Mouse (Mus musculus): ENCODE data around the gene Usp5.
"Not testable (repeated sequence)": the region's sequence is repeated elsewhere in the genome, so short reads cannot be mapped to it uniquely, and the experiment has no call there.

Gene Usp5

GRCm38 (mm10) chr6:124840241-124841167 lies 11.2 kb upstream of the Usp5 start, which contains the start of gene Gnb3:
Gene Gnb3, minus strand, starts transcription at chr6:124840275.
- DNase-seq (ENCODE audit: low spot score) = no peak

- DNase-seq (ENCODE audit: low spot score) = no peak
Measured at GRCm38 (mm10) chr6:124839805-124840204, 10.5 kb upstream of the Usp5 start.

- no peak for DNase-seq (ENCODE audit: low spot score)
Measured at GRCm38 (mm10) chr6:124836411-124836810, 7.1 kb upstream of the Usp5 start.

- DNase-seq (ENCODE audit: low spot score) = no peak
Measured at GRCm38 (mm10) chr6:124835531-124835930, 6.2 kb upstream of the Usp5 start.

GRCm38 (mm10) chr6:124834512-124835081 lies 5.3 kb upstream of the Usp5 start:
- no peak for DNase-seq (ENCODE audit: low spot score)

GRCm38 (mm10) chr6:124831649-124832048 lies 2.4 kb upstream of the Usp5 start:
- no peak for DNase-seq (ENCODE audit: low spot score)

GRCm38 (mm10) chr6:124831199-124831598 lies 1.9 kb upstream of the Usp5 start:
- not testable (repeated sequence) for DNase-seq (ENCODE audit: low spot score)

GRCm38 (mm10) chr6:124829799-124830700 lies 766 bp upstream of the Usp5 start:
- peak; percentile 93 for DNase-seq (ENCODE audit: low spot score)

GRCm38 (mm10) chr6:124828101-124828592 lies 1.1 kb downstream of the Usp5 start:
- no peak for DNase-seq (ENCODE audit: low spot score)

- no peak for DNase-seq (ENCODE audit: low spot score)
Measured at GRCm38 (mm10) chr6:124822049-124822448, 7.2 kb downstream of the Usp5 start.

- DNase-seq (ENCODE audit: low spot score) = no peak
Measured at GRCm38 (mm10) chr6:124820891-124821290, 8.4 kb downstream of the Usp5 start.

- no peak for DNase-seq (ENCODE audit: low spot score)
Measured at GRCm38 (mm10) chr6:124817971-124818370, 11.3 kb downstream of the Usp5 start.

GRCm38 (mm10) chr6:124817563-124817962 lies 11.7 kb downstream of the Usp5 start:
- no peak for DNase-seq (ENCODE audit: low spot score)

- DNase-seq (ENCODE audit: low spot score) = no peak
Measured at GRCm38 (mm10) chr6:124817125-124817524, 12.2 kb downstream of the Usp5 start.

GRCm38 (mm10) chr6:124816611-124817010 lies 12.7 kb downstream of the Usp5 start:
- no peak for DNase-seq (ENCODE audit: low spot score)

GRCm38 (mm10) chr6:124814858-124815774 lies 14.2 kb downstream of the Usp5 start:
- DNase-seq (ENCODE audit: low spot score) = no peak

GRCm38 (mm10) chr6:124814448-124814847 lies 14.8 kb downstream of the Usp5 start:
- no peak for DNase-seq (ENCODE audit: low spot score)

- peak; percentile 90 for DNase-seq (ENCODE audit: low spot score)
Measured at GRCm38 (mm10) chr6:124813933-124814332, 15.4 kb downstream of the Usp5 start, which contains the start of gene Tpi1. Gene Tpi1, minus strand, starts transcription at chr6:124814296.

GRCm38 (mm10) chr6:124813496-124813895 lies 15.8 kb downstream of the Usp5 start:
- DNase-seq (ENCODE audit: low spot score) = no peak

GRCm38 (mm10) chr6:124812848-124813247 lies 16.4 kb downstream of the Usp5 start:
- DNase-seq (ENCODE audit: low spot score) = no peak

Data from ovary, adult 18-20 months (tissue).